Mouse (Mus musculus) heart, postnatal 14 days (tissue): ENCODE results near the gene Fads6. TPM values are rescaled to one million over a fixed set of nuclear protein-coding genes. Genes with fewer than 3 reads are reported as not detected.

Source experiments
- DNase-seq, 2 experiments: peaks; one replicate each; pipeline ENCODE4 v3.0.0; 2021 to 2022
- intact Hi-C: fragments of 180-260 bp; cut with DNase I; formaldehyde crosslinking; loops from one replicate; pipeline ENCODE4 v1.15.1; 2025
- long read RNA-seq, 2 experiments: library from polyadenylated mRNA; stranded (forward); transcript quantifications; one replicate each; pipeline ENCODE4 v2.0.0; 2021
- total RNA-seq, 2 experiments: library from RNA; stranded (reverse); gene quantifications; 2 replicates each; pipeline ENCODE4 v1.2.3; 2021

Fads6 gene
- total RNA-seq: 1 to 10 TPM; 1.2 to 1.3 TPM
- long read RNA-seq, experiment 1: 0 reads
- long read RNA-seq, experiment 2: 0 reads

GRCm38 (mm10) chr11:115297214-115297826 lies at the start of gene Fads6:
Gene Fads6 (minus strand): TSS chr11:115297663.
- DNase-seq: peak; percentile 39 to 56
- intact Hi-C loops: no loop called here

GRCm38 (mm10) chr11:115345515-115345914 lies 48.1 kb upstream of the Fads6 start:
- intact Hi-C loops: no loop called here
- no peak for DNase-seq

- intact Hi-C loops: no loop called here
- DNase-seq: no peak
These were observed 47.5 kb upstream of the Fads6 start for GRCm38 (mm10) chr11:115344967-115345366.

GRCm38 (mm10) chr11:115341866-115342265 lies 44.4 kb upstream of the Fads6 start:
- intact Hi-C loops: no loop called here

GRCm38 (mm10) chr11:115341246-115341645 lies 43.8 kb upstream of the Fads6 start:
- DNase-seq: no peak
- intact Hi-C loops: no loop called here

More at GRCm38 (mm10) chr11:115341866-115342265, 44.4 kb upstream of the Fads6 start:
- DNase-seq: no peak

- no peak for DNase-seq
- intact Hi-C loops: no loop called here
These were observed 40.4 kb upstream of the Fads6 start for GRCm38 (mm10) chr11:115337826-115338225.

- intact Hi-C loops: no loop called here
- no peak for DNase-seq
These were observed 39.9 kb upstream of the Fads6 start for GRCm38 (mm10) chr11:115337350-115337749.

- intact Hi-C loops: no loop called here
These were observed 38.7 kb upstream of the Fads6 start for GRCm38 (mm10) chr11:115336115-115336514.

GRCm38 (mm10) chr11:115335223-115335622 lies 37.8 kb upstream of the Fads6 start:
- no peak for DNase-seq
- intact Hi-C loops: no loop called here

More at GRCm38 (mm10) chr11:115336115-115336514, 38.7 kb upstream of the Fads6 start:
- no peak for DNase-seq

- intact Hi-C loops: no loop called here
- no peak for DNase-seq
These were observed 37.1 kb upstream of the Fads6 start, which contains the start of gene Otop3 for GRCm38 (mm10) chr11:115334531-115334930. Gene Otop3 (plus strand): TSS chr11:115334731.

GRCm38 (mm10) chr11:115329339-115329738 lies 31.9 kb upstream of the Fads6 start:
- intact Hi-C loops: no loop called here
- no peak for DNase-seq

GRCm38 (mm10) chr11:115326730-115327129 lies 29.3 kb upstream of the Fads6 start:
- no peak for DNase-seq
- intact Hi-C loops: no loop called here

GRCm38 (mm10) chr11:115323354-115323753 lies 25.9 kb upstream of the Fads6 start:
- intact Hi-C loops: no loop called here
- DNase-seq: no peak

GRCm38 (mm10) chr11:115321906-115322693 lies 24.6 kb upstream of the Fads6 start, which contains the start of gene Ush1g:
Gene Ush1g (minus strand): TSS chr11:115322041.
- intact Hi-C loops: loop anchor here (1.0 kb wide), 1 partner anchor 32 kb away; no protein-coding TSS in a partner anchor
- DNase-seq: peak; percentile 67 to 76

- DNase-seq: no peak
- intact Hi-C loops: no loop called here
These were observed 22.4 kb upstream of the Fads6 start for GRCm38 (mm10) chr11:115319704-115320383.

GRCm38 (mm10) chr11:115318245-115319027 lies 21.0 kb upstream of the Fads6 start:
- no peak for DNase-seq
- intact Hi-C loops: no loop called here

- DNase-seq: no peak
- intact Hi-C loops: no loop called here
These were observed 19.7 kb upstream of the Fads6 start for GRCm38 (mm10) chr11:115317204-115317603.

GRCm38 (mm10) chr11:115314249-115314648 lies 16.8 kb upstream of the Fads6 start:
- DNase-seq: no peak
- intact Hi-C loops: no loop called here

GRCm38 (mm10) chr11:115308781-115309180 lies 11.3 kb upstream of the Fads6 start:
- intact Hi-C loops: no loop called here
- no peak for DNase-seq

- no peak for DNase-seq
- intact Hi-C loops: no loop called here
These were observed 9.4 kb upstream of the Fads6 start, which contains the start of gene Otop2 for GRCm38 (mm10) chr11:115306863-115307262. Gene Otop2 (plus strand): TSS chr11:115307163.
